Mouse (Mus musculus) hindbrain, postnatal 0 days (tissue): ENCODE measurements at regions not wholly inside any gene's neighbourhood (a gene's known extent, or its start where the extent isn't known, plus 50 kb on each side); places are given as distances from the start of the nearest gene placed in this dataset.

Experiments
- ATAC-seq: fragments of 200-750 bp; cut with Nextera tagmentation; 2 replicates; pipeline ENCODE4 v1.8.0; 2017; ENCODE audit warnings: mild to moderate bottlenecking, moderate TSS enrichment, moderate library complexity
- DNase-seq: peaks from one replicate; pipeline ENCODE4 v3.0.0-alpha.2; 2015; ENCODE audit warnings: low spot score
- H3K27ac ChIP-seq: fragments of 300-500 bp; sonication (generic); 2 replicates; pipeline ENCODE4 v1.5.1; 2014; ENCODE audit warnings: mild to moderate bottlenecking
- H3K27me3 ChIP-seq: fragments of 300-500 bp; sonication (generic); 2 replicates; pipeline ENCODE4 v1.6.1; 2014; ENCODE audit warnings: low read length, mixed read lengths; ENCODE audit not compliant: insufficient read depth
- H3K36me3 ChIP-seq: fragments of 300-500 bp; sonication (generic); 2 replicates; pipeline ENCODE4 v1.6.1; 2014; ENCODE audit warnings: low read length, mixed read lengths; ENCODE audit not compliant: insufficient read depth
- H3K4me1 ChIP-seq: fragments of 300-500 bp; sonication (generic); 2 replicates; pipeline ENCODE4 v1.6.1; 2014; ENCODE audit warnings: antibody characterized with exemption, low read length, mixed read lengths; ENCODE audit not compliant: insufficient read depth
- H3K4me2 ChIP-seq: fragments of 300-500 bp; sonication (generic); 2 replicates; pipeline ENCODE4 v1.6.1; 2014; ENCODE audit warnings: low read depth, mild to moderate bottlenecking, low read length, moderate library complexity, mixed read lengths
- H3K4me3 ChIP-seq: fragments of 300-500 bp; sonication (generic); 2 replicates; pipeline ENCODE4 v1.5.1; 2014; ENCODE audit warnings: low read length
- H3K9ac ChIP-seq: fragments of 300-500 bp; sonication (generic); replicated peaks from 2 replicates; pipeline ENCODE4 v1.6.1; 2014; ENCODE audit warnings: mild to moderate bottlenecking, low read length, moderate library complexity, mixed read lengths
- H3K9me3 ChIP-seq: fragments of 300-500 bp; sonication (generic); 2 replicates; pipeline ENCODE4 v1.6.1; 2016; ENCODE audit warnings: low read length, mixed read lengths
- CTCF ChIP-seq: IDR thresholded peaks from 2 replicates; pipeline ENCODE4 v1.5.1; 2016; ENCODE audit warnings: antibody characterized with exemption, control low read depth, low read depth
- WGBS: fragments of 180-500 bp; shearing (Covaris S2); extraction: QIAGEN DNeasy Blood & Tissue Kit; methylation state at CpG from one replicate; pipeline ENCODE4 v1.1.7; 2014; 5-methylcytosine and 5-hydroxymethylcytosine counted together

DNA sequence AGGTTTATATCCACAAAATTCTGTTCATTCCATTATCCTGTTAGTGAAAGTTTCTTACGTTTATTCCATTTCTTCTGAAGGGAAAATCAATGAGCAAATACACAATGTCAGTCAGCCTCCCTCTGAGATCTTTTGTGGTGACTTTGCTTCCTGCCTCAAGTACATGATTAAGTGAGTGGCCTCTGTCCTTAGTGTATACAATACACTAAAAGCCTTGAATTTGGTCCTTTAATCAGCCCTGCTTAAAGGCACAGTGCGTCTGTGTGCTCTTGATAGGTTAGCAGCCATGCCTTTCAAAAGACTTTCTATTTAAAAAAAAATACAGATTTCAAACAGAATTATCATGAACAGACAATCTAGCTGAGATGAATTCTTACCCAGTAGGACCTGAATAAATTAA is 695.5 kb downstream of the Mat2b start:
- TF ChIP-seq CTCF: no peak
- no peak overlapping the region for H3K9ac ChIP-seq
- ATAC-seq (no peak), DNase-seq (no peak)
- H3K27me3 ChIP-seq: no peaks in the 10 kb centered on the region
- H3K4me2 ChIP-seq: no peak overlapping the region
- no peak overlapping the region for H3K27ac ChIP-seq
- no peaks in the 10 kb centered on the region for H3K9me3 ChIP-seq
- no peaks in the 10 kb centered on the region for H3K4me1 ChIP-seq
- H3K36me3 ChIP-seq: no peaks in the 10 kb centered on the region
- no peak overlapping the region for H3K4me3 ChIP-seq
- WGBS: 33% methylated on average over 2 of the region's 2 CpGs

DNA sequence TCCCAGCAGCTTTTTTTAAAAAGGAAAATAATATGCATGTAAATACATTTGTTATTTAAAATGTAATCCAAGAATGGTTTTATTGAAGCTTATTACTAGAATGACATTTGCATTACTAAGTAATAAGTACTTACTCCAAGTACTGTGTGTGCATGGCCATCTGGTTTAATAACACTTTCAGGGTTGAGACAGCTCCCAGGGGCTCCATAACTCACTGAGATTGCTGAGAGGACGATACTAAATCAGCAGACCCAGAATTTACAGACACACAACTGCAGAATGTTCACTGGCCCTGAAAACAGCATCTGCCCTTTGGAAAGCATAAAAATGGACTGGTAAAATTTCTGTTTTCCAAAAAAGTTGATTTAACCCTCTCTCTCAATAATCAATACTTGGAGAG is 696.4 kb downstream of the Mat2b start:
- no peak for TF ChIP-seq CTCF
- no peaks in the 10 kb centered on the region for H3K9me3 ChIP-seq
- no peaks in the 10 kb centered on the region for H3K27me3 ChIP-seq
- H3K4me2 ChIP-seq: no peak overlapping the region
- no peaks in the 10 kb centered on the region for H3K36me3 ChIP-seq
- no peak overlapping the region for H3K9ac ChIP-seq
- WGBS: 32% methylated on average over 1 of the region's 1 CpGs
- DNase-seq: no peak
- H3K27ac ChIP-seq: no peak overlapping the region
- no peak overlapping the region for H3K4me3 ChIP-seq
- no peak for ATAC-seq
- no peaks in the 10 kb centered on the region for H3K4me1 ChIP-seq

GRCm38 (mm10) chr11:39972585-39972984 is 722.4 kb downstream of the Mat2b start:
- ATAC-seq (no peak), DNase-seq (no peak)
- Histone ChIP-seq H3K27me3 (no peaks in the 10 kb centered on the region), H3K27ac (no peak overlapping the region), H3K4me1 (no peaks in the 10 kb centered on the region), H3K4me2 (no peak overlapping the region), H3K9ac (no peak overlapping the region), H3K36me3 (no peaks in the 10 kb centered on the region), H3K4me3 (no peak overlapping the region), H3K9me3 (no peaks in the 10 kb centered on the region)
- WGBS: 80% methylated on average over 4 of the region's 4 CpGs
- TF ChIP-seq CTCF: no peak

DNA sequence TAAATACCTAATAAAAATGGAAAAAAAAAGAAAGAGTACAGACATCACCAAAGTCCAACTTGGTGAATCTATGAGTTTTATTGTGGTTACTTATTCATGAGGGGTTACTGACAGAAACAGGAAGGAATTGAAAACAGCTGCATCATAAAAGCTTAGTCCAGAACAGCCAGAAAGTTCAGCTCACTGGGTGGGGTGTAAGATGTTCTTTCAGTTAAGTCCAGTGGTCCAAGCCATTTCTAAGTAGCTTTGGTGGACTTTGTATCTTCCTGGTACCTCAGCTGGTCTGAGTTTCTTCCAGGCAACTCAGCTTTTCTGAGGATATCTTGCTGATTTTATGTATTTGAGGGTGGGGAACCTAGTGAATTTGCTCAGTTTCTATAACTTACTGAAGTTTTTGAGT is 731.3 kb downstream of the Mat2b start:
- Histone ChIP-seq H3K4me1 (no peaks in the 10 kb centered on the region), H3K4me2 (no peak overlapping the region), H3K27me3 (no peaks in the 10 kb centered on the region), H3K27ac (no peak overlapping the region), H3K9ac (no peak overlapping the region), H3K4me3 (no peak overlapping the region), H3K9me3 (no peaks in the 10 kb centered on the region), H3K36me3 (no peaks in the 10 kb centered on the region)
- DNase-seq (no peak), ATAC-seq (no peak)
- TF ChIP-seq CTCF: no peak

DNA sequence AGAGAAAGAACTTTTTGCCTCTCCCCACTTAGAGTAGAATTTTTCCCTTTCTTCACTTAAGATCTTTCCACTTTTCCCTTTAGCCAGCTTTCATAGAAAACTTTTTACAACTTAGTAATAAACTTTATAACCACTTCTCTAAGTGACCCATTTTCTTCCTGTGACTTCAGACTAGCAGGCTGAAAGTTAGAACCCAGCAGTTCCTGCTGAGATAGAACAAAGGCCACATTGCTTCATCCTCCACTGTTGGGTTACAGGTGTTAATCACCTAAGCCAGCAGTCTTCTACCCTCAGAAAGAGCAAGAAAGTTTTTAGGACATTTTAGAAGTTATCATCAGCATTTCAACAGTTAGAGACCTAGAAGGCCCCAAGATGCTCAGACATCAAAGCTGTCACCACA is 740.6 kb downstream of the Mat2b start:
- no peak for ATAC-seq
- no peak overlapping the region for H3K4me3 ChIP-seq
- H3K9ac ChIP-seq: no peak overlapping the region
- H3K4me2 ChIP-seq: no peak overlapping the region
- TF ChIP-seq CTCF: no peak
- DNase-seq: no peak
- no peak overlapping the region for H3K27ac ChIP-seq
- no peaks in the 10 kb centered on the region for H3K27me3 ChIP-seq
- H3K9me3 ChIP-seq: no peaks in the 10 kb centered on the region
- no peaks in the 10 kb centered on the region for H3K36me3 ChIP-seq
- H3K4me1 ChIP-seq: no peaks in the 10 kb centered on the region

- 73% methylated on average over 2 of the region's 2 CpGs for WGBS
- no peak for ATAC-seq
- H3K27ac ChIP-seq: no peak overlapping the region
- no peak for TF ChIP-seq CTCF
- H3K9ac ChIP-seq: no peak overlapping the region
- H3K4me2 ChIP-seq: no peak overlapping the region
- no peaks in the 10 kb centered on the region for H3K27me3 ChIP-seq
- no peaks in the 10 kb centered on the region for H3K9me3 ChIP-seq
- no peaks in the 10 kb centered on the region for H3K36me3 ChIP-seq
- H3K4me3 ChIP-seq: no peak overlapping the region
- DNase-seq: no peak
- no peaks in the 10 kb centered on the region for H3K4me1 ChIP-seq
These were observed 750.8 kb downstream of the Mat2b start for GRCm38 (mm10) chr11:39944196-39944595.

DNA sequence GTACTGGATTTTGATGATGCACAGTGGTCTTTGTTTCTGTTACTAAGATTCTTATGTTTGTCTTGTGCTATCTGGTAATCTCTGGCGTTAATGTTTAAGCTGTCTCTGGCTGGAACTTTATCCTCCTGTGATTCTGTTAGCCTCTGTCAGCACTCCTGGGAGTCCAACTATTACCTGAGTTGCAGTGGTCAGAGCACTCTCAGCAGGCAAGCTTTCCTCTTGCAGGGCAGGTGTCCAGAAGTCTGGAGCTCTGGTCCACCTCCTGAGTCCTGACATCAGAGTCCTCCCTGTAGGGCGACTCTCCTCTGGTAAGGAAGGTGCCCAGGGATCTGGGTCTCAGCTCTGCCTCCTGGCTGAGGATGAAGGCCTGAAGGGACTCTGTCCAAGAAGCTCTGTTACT is 760.8 kb downstream of the Mat2b start:
- DNase-seq (no peak), ATAC-seq (no peak)
- Histone ChIP-seq H3K4me1 (no peaks in the 10 kb centered on the region), H3K27ac (no peak overlapping the region), H3K9ac (no peak overlapping the region), H3K9me3 (no peaks in the 10 kb centered on the region), H3K27me3 (no peaks in the 10 kb centered on the region), H3K4me3 (no peak overlapping the region), H3K36me3 (no peaks in the 10 kb centered on the region), H3K4me2 (no peak overlapping the region)
- 92% methylated on average over 2 of the region's 2 CpGs for WGBS
- no peak for TF ChIP-seq CTCF

- H3K9ac ChIP-seq: no peak overlapping the region
- no peaks in the 10 kb centered on the region for H3K36me3 ChIP-seq
- no peaks in the 10 kb centered on the region for H3K9me3 ChIP-seq
- peak; percentile 24 for DNase-seq
- H3K4me2 ChIP-seq: no peak overlapping the region
- H3K27ac ChIP-seq: no peak overlapping the region
- ATAC-seq: peak; percentile 64
- H3K27me3 ChIP-seq: no peaks in the 10 kb centered on the region
- TF ChIP-seq CTCF: no peak
- no peak overlapping the region for H3K4me3 ChIP-seq
- 27% methylated on average over 6 of the region's 6 CpGs for WGBS
- no peaks in the 10 kb centered on the region for H3K4me1 ChIP-seq
These were observed 771.0 kb downstream of the Mat2b start for GRCm38 (mm10) chr11:39923977-39924527.
